In the genomic region with DNA sequence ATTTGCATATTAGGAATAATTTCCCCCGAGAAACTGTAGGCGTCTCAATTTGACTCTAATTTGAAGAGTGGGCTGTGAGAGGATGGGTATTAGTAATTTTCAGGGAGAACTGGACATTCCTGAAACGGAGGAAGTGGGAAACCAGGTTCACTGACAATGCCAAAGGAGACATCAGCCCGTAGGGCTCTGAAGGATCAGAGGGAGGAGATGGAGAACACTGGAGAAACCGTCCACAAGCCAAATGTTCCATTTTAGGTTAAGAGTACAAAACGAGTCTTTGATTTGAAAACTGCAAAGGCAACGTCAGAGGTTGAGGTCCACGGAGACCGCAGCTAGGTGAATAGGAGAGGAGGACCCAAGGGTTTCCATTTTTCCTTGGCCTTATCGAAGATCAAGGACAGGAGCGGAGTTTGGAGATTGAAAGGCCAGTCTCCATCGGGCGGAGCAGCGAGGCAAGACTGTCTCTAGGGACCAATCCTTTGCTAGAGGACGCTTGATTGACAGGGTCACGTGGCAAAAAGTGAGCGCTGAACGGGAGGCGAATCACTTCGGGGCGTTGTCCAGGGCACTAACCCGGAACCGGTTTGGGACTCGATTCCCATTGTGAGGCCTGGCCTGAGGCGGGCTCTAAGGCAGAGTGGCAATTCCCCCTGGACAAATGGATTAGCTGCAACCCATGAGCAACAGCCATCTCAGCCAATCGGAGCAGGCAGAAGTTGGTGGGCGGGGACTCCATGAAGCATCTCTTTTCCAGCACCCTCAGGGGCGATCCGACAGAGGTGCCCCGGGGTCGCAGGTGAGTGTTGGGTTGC, we compare ENCODE assay signal across 8 mouse cellular contexts. TPM values are rescaled to one million over a fixed set of nuclear protein-coding genes. Genes with fewer than 3 reads are reported as not detected.
DNase-seq lines count a peak whose midpoint lies in the region; ATAC-seq lines count a peak whose summit lies in the region.

A gene (plus strand): TSS at position 735 of the 812 bp plus-strand sequence.

- peak; percentile 97 for ATAC-seq in megakaryocyte progenitor cell, adult 5-6 weeks (replicated peaks; ENCODE audit: poor library complexity)

- peak; percentile 100 for DNase-seq in adipocyte (ENCODE audit: low spot score)
- peak; percentile 99 for DNase-seq in embryo, embryonic 10 days (ENCODE audit: low spot score)
- DNase-seq in gastrocnemius, postnatal 10 days: peak; percentile 90
- DNase-seq in induced T-regulatory cell, adult 2 months (ENCODE audit: low read depth): peak; percentile 97
- DNase-seq in left cerebral cortex, adult 9 months (ENCODE audit: low spot score in 2 of 2): peak; percentile 99
- peak; percentile 93 for DNase-seq in right cerebral cortex, postnatal 14 days
- peak; percentile 96 to 98 for DNase-seq in urinary bladder, postnatal 36 days (ENCODE audit: low spot score in 2 of 2)

RNA-seq across cellular contexts. Expression of the gene that starts here (rescaled TPM):
- total RNA-seq in gastrocnemius, postnatal 10 days (2021): 10 to 100 TPM; 25.2 to 29.8 TPM
- 19.0 and 22.5 TPM in 2 replicates for total RNA-seq in megakaryocyte progenitor cell, adult 5-6 weeks (2015)
- 27.9 and 30.9 TPM in 2 replicates for total RNA-seq in megakaryocyte progenitor cell, adult 5-6 weeks (2017)

Comparison
In these comparisons a context has a peak if more than half of its experiments do, and no peak if none do; other contexts are left out.
1. Peak in every context shown above with its lines: DNase-seq and ATAC-seq.